Comparison of ENCODE assay signal across 9 mouse cellular contexts in genomic region chr5:139745771-139746170, GRCm38 (mm10). TPM values are rescaled to one million over a fixed set of nuclear protein-coding genes. Genes with fewer than 3 reads are reported as not detected.
DNase-seq lines count a peak whose midpoint lies in the region; ATAC-seq and TF ChIP-seq lines count a peak whose summit lies in the region.
"Had no signal": no experiment of that assay in that cellular context is flagged by ENCODE, and none has a peak within 500 bp of the region (broad histone marks: within the 10 kb centered on the region; RNA-seq: fewer than 3 reads in every experiment).

No protein-coding gene starts in this region.

- ATAC-seq in embryonic facial prominence, embryonic 12.5 days (ENCODE audit: insufficient number of reproducible peaks, insufficient read depth, low FRiP score, low TSS enrichment): peak; percentile 69; the same call in 1 of the 2 replicates
- 0 out of 2 replicates have a peak, but pooled peaks have one; percentile 30 for ATAC-seq in hindbrain, embryonic 13.5 days (ENCODE audit: low FRiP score)
- ATAC-seq in limb, embryonic 14.5 days (ENCODE audit: low FRiP score, low read depth): peak; percentile 63
- ATAC-seq in neural tube, embryonic 13.5 days (ENCODE audit: low read depth): 0 out of 2 replicates have a peak, but pooled peaks have one; percentile 41

- WGBS in embryonic facial prominence, embryonic 12.5 days: 6% methylated on average over 3 of the region's 3 CpGs
- 6% methylated on average over 3 of the region's 3 CpGs for WGBS in hindbrain, embryonic 13.5 days
- WGBS in limb, embryonic 14.5 days: 2% methylated on average over 3 of the region's 3 CpGs
- WGBS in neural tube, embryonic 13.5 days: 10% methylated on average over 3 of the region's 3 CpGs

- 0 out of 2 replicates have a peak, but pooled peaks cover 4% of the 10 kb centered on the region for H3K4me1 ChIP-seq in embryonic facial prominence, embryonic 12.5 days
- 0 out of 2 replicates have a peak, but pooled peaks cover 9% of the 10 kb centered on the region for H3K4me1 ChIP-seq in hindbrain, embryonic 13.5 days (replicated peaks)
- no peaks in the 10 kb centered on the region for H3K4me1 ChIP-seq in limb, embryonic 14.5 days (ENCODE audit: control insufficient read depth, insufficient read depth, low read length)
- H3K4me1 ChIP-seq in neural tube, embryonic 13.5 days (replicated peaks): no peaks in the 10 kb centered on the region

- H3K4me2 ChIP-seq in embryonic facial prominence, embryonic 12.5 days (replicated peaks): no peak overlapping the region
- H3K4me2 ChIP-seq in hindbrain, embryonic 13.5 days: no peak overlapping the region
- H3K4me2 ChIP-seq in limb, embryonic 14.5 days (replicated peaks; ENCODE audit: low read depth, low read length, severe bottlenecking): no peak overlapping the region
- no peak overlapping the region for H3K4me2 ChIP-seq in neural tube, embryonic 13.5 days

- peak; percentile 51 for DNase-seq in layer of hippocampus, adult 11-12 months (ENCODE audit: low spot score)
- no peak for DNase-seq in layer of hippocampus, adult 9-11 months
- DNase-seq in ZHBTc4 (ENCODE audit: low read depth, low spot score): peak; percentile 80
- DNase-seq in limb, embryonic 14.5 days (ENCODE audit: low spot score): peak; percentile 60
- peak; percentile 63 to 67 for DNase-seq in urinary bladder, postnatal 36 days (ENCODE audit: low spot score in 2 of 2)

- no peaks in the 10 kb centered on the region for H3K27me3 ChIP-seq in embryonic facial prominence, embryonic 12.5 days
- H3K27me3 ChIP-seq in hindbrain, embryonic 13.5 days: peaks cover 37% of the 10 kb centered on the region
- no peaks in the 10 kb centered on the region for H3K27me3 ChIP-seq in limb, embryonic 14.5 days (ENCODE audit: control insufficient read depth, insufficient read depth, low read length)
- peaks cover 21% of the 10 kb centered on the region for H3K27me3 ChIP-seq in neural tube, embryonic 13.5 days

- H3K27ac ChIP-seq in embryonic facial prominence, embryonic 12.5 days: no peak overlapping the region
- no peak overlapping the region for H3K27ac ChIP-seq in hindbrain, embryonic 13.5 days
- H3K27ac ChIP-seq in limb, embryonic 14.5 days (replicated peaks; ENCODE audit: low read depth, low read length): no peak overlapping the region
- H3K27ac ChIP-seq in neural tube, embryonic 13.5 days (replicated peaks): no peak overlapping the region

- H3K36me3 ChIP-seq in embryonic facial prominence, embryonic 12.5 days: 0 out of 2 replicates have a peak, but pooled peaks cover 8% of the 10 kb centered on the region
- peaks cover 12% of the 10 kb centered on the region; the same call in 1 of the 2 replicates for H3K36me3 ChIP-seq in hindbrain, embryonic 13.5 days
- H3K36me3 ChIP-seq in limb, embryonic 14.5 days (ENCODE audit: control insufficient read depth, insufficient read depth, low read length): peaks cover 11% of the 10 kb centered on the region
- peaks cover 9% of the 10 kb centered on the region; the same call in 1 of the 2 replicates for H3K36me3 ChIP-seq in neural tube, embryonic 13.5 days

- H3K9ac ChIP-seq in embryonic facial prominence, embryonic 12.5 days: no peak overlapping the region
- peak overlapping the region; percentile 24; the same call in 1 of the 2 replicates for H3K9ac ChIP-seq in hindbrain, embryonic 13.5 days
- H3K9ac ChIP-seq in limb, embryonic 14.5 days (ENCODE audit: low read depth, low read length, severe bottlenecking): no peak overlapping the region
- H3K9ac ChIP-seq in neural tube, embryonic 13.5 days: no peak overlapping the region

- TF ChIP-seq POLR2A in limb, embryonic 14.5 days (IDR thresholded peaks at IDR 0.05; ENCODE audit: borderline replicate concordance, extremely low read depth, insufficient read depth, insufficient read length): no peak

- no peaks in the 10 kb centered on the region for H3K9me3 ChIP-seq in embryonic facial prominence, embryonic 12.5 days
- H3K9me3 ChIP-seq in hindbrain, embryonic 13.5 days: no peaks in the 10 kb centered on the region
- no peaks in the 10 kb centered on the region for H3K9me3 ChIP-seq in limb, embryonic 14.5 days (ENCODE audit: control insufficient read depth, low read length)
- no peaks in the 10 kb centered on the region for H3K9me3 ChIP-seq in neural tube, embryonic 13.5 days

- no peak overlapping the region for H3K4me3 ChIP-seq in embryonic facial prominence, embryonic 12.5 days
- H3K4me3 ChIP-seq in hindbrain, embryonic 13.5 days: no peak overlapping the region
- no peak overlapping the region for H3K4me3 ChIP-seq in limb, embryonic 14.5 days (replicated peaks; ENCODE audit: low read length)
- H3K4me3 ChIP-seq in neural tube, embryonic 13.5 days: no peak overlapping the region
- H3K4me3 ChIP-seq: myocyte had no signal

RNA-seq across cellular contexts. Expression of gene Micall2, which starts 9.6 kb away (rescaled TPM):
- 7.7 and 8.4 TPM in 2 replicates for polyA plus RNA-seq in embryonic facial prominence, embryonic 12.5 days (2016; fragmentation: Nextera tagmentation; extraction: Ambion mirVana)
- 8.1 TPM in 2 replicates for polyA plus RNA-seq in hindbrain, embryonic 13.5 days (2015; fragmentation: Nextera tagmentation; extraction: Ambion mirVana)
- 6.5 and 7.0 TPM in 2 replicates for polyA plus RNA-seq in limb, embryonic 14.5 days (2012; rRNA removed)
- polyA plus RNA-seq in limb, embryonic 14.5 days (2014; fragmentation: Nextera tagmentation; extraction: Ambion mirVana): 5.5 and 7.4 TPM in 2 replicates
- 6.2 and 6.3 TPM in 2 replicates for polyA plus RNA-seq in neural tube, embryonic 13.5 days (2015; fragmentation: Nextera tagmentation; extraction: Ambion mirVana)

RNA-seq across cellular contexts. Expression of gene Ints1, which starts 29.7 kb away (rescaled TPM):
- 33.6 and 34.5 TPM in 2 replicates for polyA plus RNA-seq in embryonic facial prominence, embryonic 12.5 days (2016; fragmentation: Nextera tagmentation; extraction: Ambion mirVana)
- 24.7 and 27.3 TPM in 2 replicates for polyA plus RNA-seq in hindbrain, embryonic 13.5 days (2015; fragmentation: Nextera tagmentation; extraction: Ambion mirVana)
- 50.1 and 69.3 TPM in 2 replicates for polyA plus RNA-seq in limb, embryonic 14.5 days (2012; rRNA removed)
- polyA plus RNA-seq in limb, embryonic 14.5 days (2014; fragmentation: Nextera tagmentation; extraction: Ambion mirVana): 35.5 and 37.9 TPM in 2 replicates
- polyA plus RNA-seq in neural tube, embryonic 13.5 days (2015; fragmentation: Nextera tagmentation; extraction: Ambion mirVana): 24.3 and 27.1 TPM in 2 replicates

RNA-seq across cellular contexts. Expression of gene Mafk, which starts 45.5 kb away (rescaled TPM):
- 7.2 and 8.6 TPM in 2 replicates for polyA plus RNA-seq in embryonic facial prominence, embryonic 12.5 days (2016; fragmentation: Nextera tagmentation; extraction: Ambion mirVana)
- polyA plus RNA-seq in hindbrain, embryonic 13.5 days (2015; fragmentation: Nextera tagmentation; extraction: Ambion mirVana): 13.2 and 13.4 TPM in 2 replicates
- 6.7 and 7.3 TPM in 2 replicates for polyA plus RNA-seq in limb, embryonic 14.5 days (2012; rRNA removed)
- 6.2 and 6.6 TPM in 2 replicates for polyA plus RNA-seq in limb, embryonic 14.5 days (2014; fragmentation: Nextera tagmentation; extraction: Ambion mirVana)
- 11.7 and 12.1 TPM in 2 replicates for polyA plus RNA-seq in neural tube, embryonic 13.5 days (2015; fragmentation: Nextera tagmentation; extraction: Ambion mirVana)
